In genomic region chr13:119283448-119283847, GRCm38 (mm10) we compare ENCODE assay signal across 8 mouse cellular contexts.
A peak's percentile ranks its signal among the peaks of the same experiment; 100 is the strongest.
DNase-seq lines count a peak whose midpoint lies in the region; ATAC-seq and TF ChIP-seq lines count a peak whose summit lies in the region.
"Had no signal": no experiment of that assay in that cellular context is flagged by ENCODE, and none has a peak within 500 bp of the region (broad histone marks: within the 10 kb centered on the region; RNA-seq: fewer than 3 reads in every experiment).

No protein-coding gene starts in this region.

- H3K4me3 ChIP-seq in embryonic fibroblast, embryonic 13.5 days (ENCODE audit: insufficient read depth, low read length), result no peak overlapping the region
- H3K4me3 ChIP-seq in hindbrain, embryonic 14.5 days (replicated peaks; ENCODE audit: low read length), result no peak overlapping the region
- no peak overlapping the region for H3K4me3 ChIP-seq in lung, postnatal 0 days (ENCODE audit: low read depth, low read length)
- H3K4me3 ChIP-seq: limb, embryonic 13.5 days had no signal

- no peaks in the 10 kb centered on the region for H3K27me3 ChIP-seq in hindbrain, embryonic 14.5 days (ENCODE audit: control insufficient read depth, insufficient read depth, low read length)
- H3K27me3 ChIP-seq in lung, postnatal 0 days (replicated peaks; ENCODE audit: insufficient read depth, low read length), result no peaks in the 10 kb centered on the region
- H3K27me3 ChIP-seq: limb, embryonic 13.5 days had no signal

- 50% methylated on average over 6 of the region's 6 CpGs for WGBS in hindbrain, embryonic 14.5 days
- WGBS in lung, postnatal 0 days, result 44% methylated on average over 6 of the region's 6 CpGs

- H3K4me2 ChIP-seq in hindbrain, embryonic 14.5 days (replicated peaks), result no peak overlapping the region
- no peak overlapping the region for H3K4me2 ChIP-seq in lung, postnatal 0 days (replicated peaks; ENCODE audit: low read depth, low read length)
- H3K4me2 ChIP-seq: limb, embryonic 13.5 days had no signal

- DNase-seq in MN1 (ENCODE audit: low spot score), result peak; percentile 65
- DNase-seq in brain, adult 2 months (ENCODE audit: low read depth, low spot score), result peak; percentile 61
- DNase-seq in hindbrain, embryonic 14.5 days (ENCODE audit: low spot score), result peak; percentile 72
- peak; percentile 18 for DNase-seq in layer of hippocampus, adult 9-10 months (ENCODE audit: low spot score)
- DNase-seq in lung, postnatal 0 days (ENCODE audit: low spot score), result peak; percentile 69
- DNase-seq in right cerebral cortex, postnatal 14 days, result peak; percentile 68

- no peak overlapping the region for H3K27ac ChIP-seq in embryonic fibroblast, embryonic 13.5 days (ENCODE audit: insufficient read depth, low read length)
- no peak overlapping the region for H3K27ac ChIP-seq in hindbrain, embryonic 14.5 days
- H3K27ac ChIP-seq in lung, postnatal 0 days (ENCODE audit: low read length), result no peak overlapping the region
- H3K27ac ChIP-seq: limb, embryonic 13.5 days had no signal

- 0 out of 2 replicates have a peak, but pooled peaks have one; percentile 20 for TF ChIP-seq CTCF in embryonic fibroblast, embryonic 13.5 days (IDR thresholded peaks at IDR 0.05; ENCODE audit: borderline replicate concordance, insufficient read depth, low read length)
- TF ChIP-seq CTCF in lung, postnatal 0 days (IDR thresholded peaks at IDR 0.05), result peak; percentile 79

- H3K36me3 ChIP-seq in hindbrain, embryonic 14.5 days (replicated peaks; ENCODE audit: control insufficient read depth, insufficient read depth), result no peaks in the 10 kb centered on the region
- no peaks in the 10 kb centered on the region for H3K36me3 ChIP-seq in lung, postnatal 0 days (ENCODE audit: insufficient read depth, low read length)
- H3K36me3 ChIP-seq: limb, embryonic 13.5 days had no signal

- no peak for TF ChIP-seq POLR2A in embryonic fibroblast, embryonic 13.5 days (IDR thresholded peaks at IDR 0.05; ENCODE audit: low read depth, low read length)

- no peak for TF ChIP-seq EP300 in lung, postnatal 0 days (IDR thresholded peaks at IDR 0.05)

- no peaks in the 10 kb centered on the region for H3K9me3 ChIP-seq in hindbrain, embryonic 14.5 days (ENCODE audit: control insufficient read depth, low read length)
- H3K9me3 ChIP-seq in lung, postnatal 0 days (ENCODE audit: low read length), result no peaks in the 10 kb centered on the region
- H3K9me3 ChIP-seq: limb, embryonic 13.5 days had no signal

- H3K4me1 ChIP-seq in embryonic fibroblast, embryonic 13.5 days (ENCODE audit: control insufficient read depth, insufficient read depth, low read length), result no peaks in the 10 kb centered on the region
- no peaks in the 10 kb centered on the region for H3K4me1 ChIP-seq in hindbrain, embryonic 14.5 days (replicated peaks; ENCODE audit: control insufficient read depth, insufficient read depth, low read length)
- no peaks in the 10 kb centered on the region for H3K4me1 ChIP-seq in lung, postnatal 0 days (ENCODE audit: insufficient read depth, low read depth, low read length)
- H3K4me1 ChIP-seq: limb, embryonic 13.5 days had no signal

- no peak for ATAC-seq in hindbrain, embryonic 14.5 days (ENCODE audit: low FRiP score)
- no peak for ATAC-seq in lung, postnatal 0 days

- H3K9ac ChIP-seq in hindbrain, embryonic 14.5 days, result no peak overlapping the region
- H3K9ac ChIP-seq in lung, postnatal 0 days (replicated peaks; ENCODE audit: low read depth), result no peak overlapping the region
- H3K9ac ChIP-seq: limb, embryonic 13.5 days had no signal

Comparison
In these comparisons a context has a peak if more than half of its experiments do, and no peak if none do; other contexts are left out.
1. DNase-seq: peak in every context shown above with its lines; median percentile 72 in hindbrain, embryonic 14.5 days; 69 in lung, postnatal 0 days; 68 in right cerebral cortex, postnatal 14 days; 65 in MN1; 61 in brain, adult 2 months; 18 in layer of hippocampus, adult 9-10 months.